Mouse (Mus musculus): Measurements from ENCODE around the gene Fbxo31.

The Fbxo31 gene

DNA sequence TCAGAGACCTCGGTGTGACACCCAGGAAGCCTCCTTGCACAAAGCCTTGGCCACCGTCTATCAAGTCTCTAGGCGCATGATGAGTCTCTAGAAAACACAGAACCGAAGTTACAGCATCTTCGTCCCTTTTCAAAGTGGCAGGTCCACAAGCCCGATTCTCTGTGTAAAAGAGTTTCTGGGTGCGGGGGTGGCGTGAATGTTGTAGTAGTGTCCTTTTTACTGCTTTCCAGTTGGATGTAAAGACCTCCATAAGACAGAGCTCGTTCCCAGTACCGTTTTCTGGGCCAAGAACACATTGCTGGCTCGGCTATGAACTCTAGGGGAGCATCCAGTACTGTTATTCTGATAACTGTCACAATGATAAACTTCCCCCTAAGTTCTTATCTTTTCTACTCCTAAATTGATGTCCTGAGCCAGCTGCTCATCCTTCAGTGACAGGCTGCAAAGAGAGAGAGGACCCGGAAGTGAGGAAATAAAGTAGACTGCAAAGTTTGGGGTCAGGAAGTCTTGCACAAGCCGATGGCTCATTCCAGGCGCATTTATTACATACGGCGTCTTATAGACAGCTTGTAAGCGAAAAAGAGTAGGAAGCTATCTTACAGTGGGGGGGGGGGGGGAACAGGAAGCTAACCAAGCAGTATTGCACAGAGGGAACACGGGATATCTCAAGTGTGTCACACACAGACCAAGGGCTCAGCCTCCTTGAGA, 53.3 kb downstream of the Fbxo31 start:
- in situ Hi-C loops (cut with MboI; ENCODE audit: unreplicated experiment in 2 of 2) = no loop called here

DNA sequence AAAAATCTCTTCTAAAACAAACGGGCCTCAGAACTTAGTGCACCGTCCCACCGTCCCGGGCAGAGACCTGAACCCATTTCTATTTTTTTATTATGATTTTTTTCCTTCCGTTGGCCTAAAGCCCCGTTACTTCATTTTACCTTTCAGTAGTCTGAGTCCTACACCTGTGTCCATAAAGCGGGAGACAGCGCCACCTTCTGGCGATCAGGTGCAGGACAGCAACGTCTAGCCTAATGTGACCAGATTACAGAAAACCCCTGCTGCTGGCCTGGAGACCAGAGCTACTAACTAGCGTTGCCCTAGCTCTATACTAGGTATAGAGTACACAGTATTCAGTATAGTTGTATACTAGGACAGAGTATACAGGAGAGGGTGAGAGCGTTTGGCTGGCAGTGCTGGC, 65.2 kb downstream of the Fbxo31 start:
- in situ Hi-C loops (cut with MboI; ENCODE audit: unreplicated experiment in 2 of 2) = loop anchor here (5.0 to 25.0 kb wide), 8 partner anchors 81 to 676 kb away; no protein-coding TSS in a partner anchor

DNA sequence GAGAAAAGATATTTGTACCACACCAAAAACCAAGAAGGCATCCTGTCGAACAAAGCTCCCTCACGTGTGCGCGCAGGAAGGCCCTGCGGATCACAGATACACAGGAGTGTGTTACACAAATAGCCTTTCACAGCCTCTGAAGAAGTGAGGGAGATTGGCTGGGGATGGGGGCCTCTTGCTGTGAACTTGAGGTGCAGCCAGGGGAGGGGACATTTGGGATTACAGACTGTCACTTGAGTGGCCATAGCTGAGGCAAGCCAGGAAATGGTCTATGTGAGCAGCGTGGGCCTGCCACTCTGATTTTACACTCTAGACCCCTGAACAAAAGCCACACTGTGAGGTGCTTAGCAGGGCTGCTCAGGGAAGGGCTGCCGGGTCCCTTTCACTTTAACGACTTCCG, 66.9 kb downstream of the Fbxo31 start:
- in situ Hi-C loops (cut with MboI; ENCODE audit: unreplicated experiment in 2 of 2) = loop anchor here (5.0 to 25.0 kb wide), 8 partner anchors 79 to 674 kb away; no protein-coding TSS in a partner anchor
